Mouse (Mus musculus) limb, embryonic 14.5 days (tissue): ENCODE results near the gene Vti1a. TPM values are rescaled to one million over a fixed set of nuclear protein-coding genes. Genes with fewer than 3 reads are reported as not detected.

Experiments
- ATAC-seq: fragments of 200-750 bp; cut with Nextera tagmentation; 2 replicates; pipeline ENCODE4 v1.8.0; 2017; ENCODE audit warnings: low read depth, moderate number of reproducible peaks, moderate TSS enrichment; ENCODE audit not compliant: low FRiP score
- DNase-seq: peaks from one replicate; pipeline ENCODE4 v3.0.0-alpha.2; 2015; ENCODE audit warnings: low spot score
- H3K27ac ChIP-seq: fragments of 300-500 bp; sonication (generic); replicated peaks from 2 replicates; pipeline ENCODE4 v1.5.1; 2014; ENCODE audit warnings: low read depth, mild to moderate bottlenecking, low read length, moderate library complexity, mixed read lengths
- H3K27me3 ChIP-seq: fragments of 300-500 bp; sonication (generic); 2 replicates; pipeline ENCODE4 v1.6.1; 2014; ENCODE audit warnings: low read length, mixed read lengths; ENCODE audit not compliant: control insufficient read depth, insufficient read depth
- H3K36me3 ChIP-seq: fragments of 300-500 bp; sonication (generic); 2 replicates; pipeline ENCODE4 v1.6.1; 2014; ENCODE audit warnings: mild to moderate bottlenecking, low read length, moderate library complexity, mixed read lengths; ENCODE audit not compliant: control insufficient read depth, insufficient read depth
- H3K4me1 ChIP-seq: fragments of 300-500 bp; sonication (generic); 2 replicates; pipeline ENCODE4 v1.6.1; 2014; ENCODE audit warnings: antibody characterized with exemption, low read length, mixed read lengths; ENCODE audit not compliant: control insufficient read depth, insufficient read depth
- H3K4me2 ChIP-seq: fragments of 300-500 bp; sonication (generic); replicated peaks from 2 replicates; pipeline ENCODE4 v1.6.1; 2014; ENCODE audit warnings: low read depth, mild to moderate bottlenecking, low read length, moderate library complexity; ENCODE audit not compliant: severe bottlenecking
- H3K4me3 ChIP-seq: fragments of 300-500 bp; sonication (generic); replicated peaks from 2 replicates; pipeline ENCODE4 v1.5.1; 2014; ENCODE audit warnings: low read length
- H3K9ac ChIP-seq: fragments of 300-500 bp; sonication (generic); 2 replicates; pipeline ENCODE4 v1.6.1; 2014; ENCODE audit warnings: mild to moderate bottlenecking, low read depth, low read length, moderate library complexity; ENCODE audit not compliant: severe bottlenecking
- H3K9me3 ChIP-seq: fragments of 300-500 bp; sonication (generic); 2 replicates; pipeline ENCODE4 v1.6.1; 2016; ENCODE audit warnings: low read length; ENCODE audit not compliant: control insufficient read depth
- POLR2A ChIP-seq: fragments of 200-500 bp; IDR thresholded peaks from 2 replicates; pipeline ENCODE4 v1.8.0; 2012; ENCODE audit warnings: inconsistent platforms, mild to moderate bottlenecking, moderate library complexity, borderline replicate concordance; ENCODE audit not compliant: insufficient read depth, insufficient read length; ENCODE audit errors: extremely low read depth
- WGBS: fragments of 180-500 bp; shearing (Covaris S2); extraction: QIAGEN DNeasy Blood & Tissue Kit; methylation state at CpG from one replicate; pipeline ENCODE4 v1.1.7; 2014; 5-methylcytosine and 5-hydroxymethylcytosine counted together
- polyA plus RNA-seq, 2 experiments: library from polyadenylated mRNA; depleted of rRNA in 1 of 2; stranded (reverse) in 1 of 2; unstranded in 1 of 2; fragments of >200 nt; fragmentation: Nextera tagmentation in 1 of 2; extraction: Ambion mirVana in 1 of 2; gene quantifications; 2 replicates each; pipeline versions ENCODE4 v1.2.1 to v1.2.3; 2012 to 2014

Vti1a gene
- polyA plus RNA-seq, 2 experiments, result 14.7 to 22.8 TPM

- 69% methylated on average over 13 of the region's 13 CpGs for WGBS
Measured at GRCm38 (mm10) chr19:55546009-55546528, 230.0 kb downstream of the Vti1a start.

GRCm38 (mm10) chr19:55548206-55548605, 232.1 kb downstream of the Vti1a start:
- WGBS, result 94% methylated on average over 10 of the region's 10 CpGs
- ATAC-seq, result no peak

More at GRCm38 (mm10) chr19:55546009-55546528, 230.0 kb downstream of the Vti1a start:
- TF ChIP-seq POLR2A, result no peak
- ATAC-seq, result no peak
- Histone ChIP-seq H3K9ac (no peak overlapping the region), H3K27ac (no peak overlapping the region), H3K27me3 (no peaks in the 10 kb centered on the region), H3K9me3 (no peaks in the 10 kb centered on the region), H3K4me2 (no peak overlapping the region), H3K4me1 (no peaks in the 10 kb centered on the region), H3K36me3 (no peaks in the 10 kb centered on the region), H3K4me3 (no peak overlapping the region)
- no peak for DNase-seq

GRCm38 (mm10) chr19:55548656-55549055, 232.6 kb downstream of the Vti1a start:
- Histone ChIP-seq H3K36me3 (no peaks in the 10 kb centered on the region), H3K4me3 (no peak overlapping the region), H3K9ac (no peak overlapping the region), H3K27me3 (no peaks in the 10 kb centered on the region), H3K4me2 (no peak overlapping the region), H3K27ac (no peak overlapping the region), H3K4me1 (no peaks in the 10 kb centered on the region), H3K9me3 (no peaks in the 10 kb centered on the region)
- no peak for TF ChIP-seq POLR2A
- DNase-seq (no peak), ATAC-seq (no peak)
- 68% methylated on average over 10 of the region's 10 CpGs for WGBS

More at GRCm38 (mm10) chr19:55548206-55548605, 232.1 kb downstream of the Vti1a start:
- Histone ChIP-seq H3K4me2 (no peak overlapping the region), H3K27ac (no peak overlapping the region), H3K9ac (no peak overlapping the region), H3K9me3 (no peaks in the 10 kb centered on the region), H3K4me1 (no peaks in the 10 kb centered on the region), H3K36me3 (no peaks in the 10 kb centered on the region), H3K27me3 (no peaks in the 10 kb centered on the region), H3K4me3 (no peak overlapping the region)
- TF ChIP-seq POLR2A, result no peak
- DNase-seq, result no peak

GRCm38 (mm10) chr19:55550176-55550575, 234.1 kb downstream of the Vti1a start:
- no peak for ATAC-seq
- H3K36me3 ChIP-seq, result no peaks in the 10 kb centered on the region
- H3K4me1 ChIP-seq, result no peaks in the 10 kb centered on the region
- no peaks in the 10 kb centered on the region for H3K27me3 ChIP-seq
- WGBS, result 82% methylated on average over 6 of the region's 6 CpGs
- TF ChIP-seq POLR2A, result no peak
- H3K4me3 ChIP-seq, result no peak overlapping the region
- no peaks in the 10 kb centered on the region for H3K9me3 ChIP-seq
- no peak overlapping the region for H3K27ac ChIP-seq
- H3K4me2 ChIP-seq, result no peak overlapping the region
- no peak for DNase-seq
- H3K9ac ChIP-seq, result no peak overlapping the region

- H3K36me3 ChIP-seq, result no peaks in the 10 kb centered on the region
Measured at GRCm38 (mm10) chr19:55552339-55552738, 236.2 kb downstream of the Vti1a start.

More at GRCm38 (mm10) chr19:55552339-55552738, 236.2 kb downstream of the Vti1a start:
- TF ChIP-seq POLR2A, result no peak
- no peak overlapping the region for H3K4me2 ChIP-seq
- 81% methylated on average over 7 of the region's 7 CpGs for WGBS
- no peaks in the 10 kb centered on the region for H3K9me3 ChIP-seq
- H3K27me3 ChIP-seq, result no peaks in the 10 kb centered on the region
- no peak overlapping the region for H3K27ac ChIP-seq
- DNase-seq (no peak), ATAC-seq (no peak)
- no peak overlapping the region for H3K4me3 ChIP-seq
- H3K4me1 ChIP-seq, result peaks cover 8% of the 10 kb centered on the region; the same call in 1 of the 2 replicates
- H3K9ac ChIP-seq, result no peak overlapping the region
